Mouse (Mus musculus) kidney, embryonic 16.5 days (tissue): ENCODE measurements around the gene Iqsec1. TPM values are rescaled to one million over a fixed set of nuclear protein-coding genes. Genes with fewer than 3 reads are reported as not detected.
"Not testable (repeated sequence)": the region's sequence is repeated elsewhere in the genome, so short reads cannot be mapped to it uniquely, and the experiment has no call there.

Experiments used
- ATAC-seq: fragments of 200-750 bp; cut with Nextera tagmentation; 2 replicates; pipeline ENCODE4 v1.8.0; 2017; ENCODE audit warnings: moderate TSS enrichment; ENCODE audit not compliant: low FRiP score, low TSS enrichment
- H3K27ac ChIP-seq: fragments of 300-500 bp; sonication (generic); 2 replicates; pipeline ENCODE4 v1.5.1; 2014; ENCODE audit warnings: low read length
- H3K27me3 ChIP-seq: fragments of 300-500 bp; sonication (generic); 2 replicates; pipeline ENCODE4 v1.6.1; 2014; ENCODE audit warnings: low read length, control low read depth, mixed read lengths; ENCODE audit not compliant: insufficient read depth
- H3K36me3 ChIP-seq: fragments of 300-500 bp; sonication (generic); 2 replicates; pipeline ENCODE4 v1.6.1; 2014; ENCODE audit warnings: low read length, control low read depth, mixed read lengths; ENCODE audit not compliant: insufficient read depth
- H3K4me1 ChIP-seq: fragments of 300-500 bp; sonication (generic); 2 replicates; pipeline ENCODE4 v1.6.1; 2014; ENCODE audit warnings: low read length, control low read depth, mixed read lengths; ENCODE audit not compliant: insufficient read depth
- H3K4me2 ChIP-seq: fragments of 300-500 bp; sonication (generic); replicated peaks from 2 replicates; pipeline ENCODE4 v1.6.1; 2014; ENCODE audit warnings: low read depth, low read length
- H3K4me3 ChIP-seq: fragments of 300-500 bp; sonication (generic); 2 replicates; pipeline ENCODE4 v1.5.1; 2014; ENCODE audit warnings: mild to moderate bottlenecking, low read length
- H3K9ac ChIP-seq: fragments of 300-500 bp; sonication (generic); replicated peaks from 2 replicates; pipeline ENCODE4 v1.6.1; 2014; ENCODE audit warnings: low read length
- H3K9me3 ChIP-seq: fragments of 300-500 bp; sonication (generic); 2 replicates; pipeline ENCODE4 v1.6.1; 2016; ENCODE audit warnings: low read length, control low read depth
- WGBS: fragments of 180-500 bp; shearing (Covaris S2); extraction: QIAGEN DNeasy Blood & Tissue Kit; methylation state at CpG from one replicate; pipeline ENCODE4 v1.1.7; 2014; 5-methylcytosine and 5-hydroxymethylcytosine counted together
- polyA plus RNA-seq: library from polyadenylated mRNA; unstranded; fragments of >200 nt; fragmentation: Nextera tagmentation; extraction: Ambion mirVana; gene quantifications from 2 replicates; pipeline ENCODE4 v1.2.1, GENCODE M21; 2015

The Iqsec1 gene
- polyA plus RNA-seq, 1 experiment from 2014 or later, result 10.5 TPM

DNA sequence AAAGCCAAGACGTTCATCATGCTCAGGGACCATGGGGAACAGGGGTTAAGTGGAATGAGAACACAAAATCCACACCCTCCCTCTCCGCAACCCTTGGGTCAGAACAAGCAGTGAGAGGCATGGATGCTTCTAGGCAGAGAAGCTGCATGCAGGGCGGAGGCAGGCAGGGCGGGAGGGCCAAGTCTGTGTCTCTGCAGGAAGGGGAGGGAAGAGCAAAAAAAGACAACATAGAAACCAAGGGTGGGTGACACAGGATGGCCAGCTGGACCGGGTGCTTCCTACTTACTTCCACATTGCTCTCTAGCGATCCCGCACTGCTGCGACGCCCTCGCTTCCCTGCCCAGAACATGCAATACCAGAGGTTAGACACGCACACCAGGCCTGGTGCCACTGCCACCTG lies 324.7 kb downstream of the Iqsec1 start:
- Histone ChIP-seq H3K4me2 (no peak overlapping the region), H3K4me1 (peaks cover 38% of the 10 kb centered on the region), H3K36me3 (peaks cover 40% of the 10 kb centered on the region), H3K4me3 (no peak overlapping the region), H3K9ac (0 out of 2 replicates have a peak overlapping the region, but pooled peaks have one; percentile 13), H3K27me3 (no peaks in the 10 kb centered on the region), H3K9me3 (no peaks in the 10 kb centered on the region), H3K27ac (peak overlapping the region; percentile 86)
- WGBS, result 64% methylated on average over 11 of the region's 11 CpGs
- no peak; the same call in 1 of the 2 replicates for ATAC-seq

DNA sequence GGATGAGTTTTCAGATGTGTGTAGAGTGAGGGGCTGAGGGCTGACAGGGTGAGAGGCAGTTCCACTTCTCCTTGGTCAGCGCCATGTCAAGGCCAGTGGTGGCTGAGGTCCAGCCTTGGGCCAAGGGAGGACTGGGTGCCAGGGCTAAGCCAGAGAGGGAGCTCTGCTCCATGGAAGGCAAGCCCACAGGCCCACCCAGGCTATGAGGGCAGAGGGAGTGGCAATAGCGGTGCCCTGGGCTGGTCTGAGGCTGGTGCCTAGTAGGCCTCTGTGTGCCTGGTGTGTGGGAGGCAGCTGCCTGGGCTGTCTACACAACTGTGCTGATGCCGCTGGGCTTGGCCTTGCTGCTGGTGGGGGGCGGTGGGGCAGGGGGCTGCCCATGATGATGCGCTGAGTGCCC lies 326.3 kb downstream of the Iqsec1 start:
- H3K27ac ChIP-seq, result no peak overlapping the region
- no peak for ATAC-seq
- WGBS, result 90% methylated on average over 5 of the region's 5 CpGs

DNA sequence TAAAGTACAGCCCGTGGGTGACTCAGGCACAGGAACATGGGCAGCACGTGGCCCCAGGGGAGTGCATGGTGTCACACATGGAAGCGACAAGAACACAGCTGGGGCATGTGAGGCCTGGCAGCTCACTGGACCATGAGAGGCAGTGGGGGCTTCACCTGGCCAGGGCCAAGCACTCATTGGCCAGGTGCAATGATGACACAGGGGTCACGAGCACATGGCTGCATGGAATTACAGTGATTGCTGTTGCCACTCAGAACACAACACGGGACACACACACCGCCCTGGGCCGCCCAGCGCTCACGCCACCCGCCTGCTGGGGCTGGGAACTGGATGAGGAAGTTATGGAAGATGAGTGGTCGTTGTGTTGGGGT lies 327.5 kb downstream of the Iqsec1 start:
- Histone ChIP-seq H3K27me3 (no peaks in the 10 kb centered on the region), H3K4me1 (peaks cover 38% of the 10 kb centered on the region), H3K4me2 (no peak overlapping the region), H3K4me3 (no peak overlapping the region), H3K27ac (peak overlapping the region; percentile 60), H3K9ac (0 out of 2 replicates have a peak overlapping the region, but pooled peaks have one; percentile 16), H3K9me3 (no peaks in the 10 kb centered on the region), H3K36me3 (peaks cover 17% of the 10 kb centered on the region)
- ATAC-seq, result no peak; the same call in 1 of the 2 replicates
- WGBS, result 66% methylated on average over 11 of the region's 11 CpGs

More for the DNA sequence above, 326.3 kb downstream of the Iqsec1 start:
- no peak overlapping the region for H3K4me3 ChIP-seq
- H3K36me3 ChIP-seq, result peaks cover 28% of the 10 kb centered on the region
- H3K4me2 ChIP-seq, result no peak overlapping the region
- no peak overlapping the region for H3K9ac ChIP-seq
- no peaks in the 10 kb centered on the region for H3K9me3 ChIP-seq
- peaks cover 38% of the 10 kb centered on the region for H3K4me1 ChIP-seq
- no peaks in the 10 kb centered on the region for H3K27me3 ChIP-seq

DNA sequence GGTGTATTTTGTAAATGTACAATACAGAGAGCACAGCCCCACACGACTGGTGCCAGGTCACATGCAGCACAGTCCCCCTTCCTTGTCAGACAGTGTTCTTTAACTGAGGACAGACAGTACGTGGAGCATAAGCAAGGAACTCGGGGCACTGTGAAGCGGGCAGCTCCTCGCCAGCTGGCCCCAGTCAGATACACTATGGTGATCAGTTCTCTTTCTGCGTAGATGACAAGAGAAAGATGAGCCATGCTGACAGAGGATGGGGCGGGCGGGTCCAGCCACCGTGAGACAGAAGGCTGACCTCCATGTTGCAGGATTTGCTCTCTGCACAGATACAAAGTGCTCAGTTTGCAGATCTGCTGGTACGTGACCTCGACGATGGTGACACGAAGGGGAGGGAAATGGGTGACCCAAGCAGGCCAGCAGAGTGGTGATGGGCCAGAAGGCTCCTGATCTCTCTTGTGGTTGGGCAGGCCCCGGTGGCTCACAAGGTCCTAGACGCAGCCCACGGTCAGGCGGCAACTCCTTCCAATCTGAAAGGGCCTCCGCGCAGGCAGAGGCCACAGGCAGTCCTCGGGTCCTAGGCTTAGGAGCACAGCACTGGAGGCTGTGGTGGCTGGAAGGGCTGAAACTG lies 328.0 kb downstream of the Iqsec1 start:
- Histone ChIP-seq H3K36me3 (peaks cover 12% of the 10 kb centered on the region), H3K4me3 (no peak overlapping the region), H3K4me1 (peaks cover 38% of the 10 kb centered on the region), H3K27me3 (no peaks in the 10 kb centered on the region), H3K4me2 (no peak overlapping the region), H3K9me3 (no peaks in the 10 kb centered on the region), H3K27ac (peak overlapping the region; percentile 60), H3K9ac (no peak overlapping the region)
- 60% methylated on average over 20 of the region's 20 CpGs for WGBS
- peak; percentile 61 for ATAC-seq

DNA sequence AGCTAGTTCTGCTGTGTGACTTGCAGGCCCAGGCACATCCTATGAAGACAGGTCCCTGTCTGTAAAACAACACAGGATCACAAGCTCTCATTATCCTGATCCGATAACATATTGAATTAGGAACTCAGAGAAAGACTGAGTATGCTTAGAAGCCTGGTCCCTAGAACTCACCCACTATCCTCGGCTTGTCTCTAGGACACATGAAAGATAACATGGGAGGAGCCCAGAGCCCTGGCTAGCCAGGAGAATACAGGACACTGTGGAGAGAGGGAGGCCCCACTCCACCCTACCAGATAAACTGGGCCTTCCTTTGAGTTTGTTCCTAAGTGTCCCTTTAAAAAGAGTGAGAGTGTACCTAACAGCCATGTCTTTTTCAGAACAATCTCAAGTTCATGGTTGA lies 328.6 kb downstream of the Iqsec1 start:
- Histone ChIP-seq H3K27me3 (no peaks in the 10 kb centered on the region), H3K4me1 (peaks cover 38% of the 10 kb centered on the region), H3K27ac (0 out of 2 replicates have a peak overlapping the region, but pooled peaks have one; percentile 60), H3K36me3 (peaks cover 6% of the 10 kb centered on the region), H3K4me3 (no peak overlapping the region), H3K9me3 (no peaks in the 10 kb centered on the region), H3K9ac (no peak overlapping the region), H3K4me2 (no peak overlapping the region)
- WGBS, result 48% methylated on average over 2 of the region's 2 CpGs
- ATAC-seq, result no peak

DNA sequence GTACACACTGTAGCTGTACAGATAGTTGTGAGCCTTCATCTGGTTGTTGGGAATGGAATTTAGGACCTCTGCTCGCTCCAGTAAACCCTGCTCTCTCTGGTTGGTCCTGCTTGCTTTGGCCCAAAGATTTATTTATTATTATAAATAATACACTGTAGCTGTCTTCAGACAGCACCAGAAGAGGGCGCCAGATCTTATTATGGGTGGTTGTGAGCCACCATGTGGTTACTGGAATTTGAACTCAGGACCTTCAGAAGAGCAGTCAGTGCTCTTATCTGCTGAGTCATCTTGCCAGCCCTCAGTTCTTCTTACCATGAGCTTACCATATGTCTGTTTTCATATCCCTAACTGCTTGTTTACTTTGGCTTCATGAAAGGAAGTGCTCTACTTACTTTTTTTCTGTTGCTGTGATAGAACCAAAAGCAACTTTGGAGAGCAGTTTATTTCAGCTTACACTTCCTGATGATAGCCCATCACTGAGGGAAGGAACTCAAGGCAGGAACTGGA lies 332.1 kb downstream of the Iqsec1 start:
- H3K27me3 ChIP-seq, H3K9ac ChIP-seq, ATAC-seq, H3K4me3 ChIP-seq, H3K9me3 ChIP-seq, H3K36me3 ChIP-seq, H3K4me2 ChIP-seq, H3K27ac ChIP-seq: not testable (repeated sequence)
- 68% methylated on average over 2 of the region's 2 CpGs for WGBS
- peaks cover 20% of the 10 kb centered on the region for H3K4me1 ChIP-seq

DNA sequence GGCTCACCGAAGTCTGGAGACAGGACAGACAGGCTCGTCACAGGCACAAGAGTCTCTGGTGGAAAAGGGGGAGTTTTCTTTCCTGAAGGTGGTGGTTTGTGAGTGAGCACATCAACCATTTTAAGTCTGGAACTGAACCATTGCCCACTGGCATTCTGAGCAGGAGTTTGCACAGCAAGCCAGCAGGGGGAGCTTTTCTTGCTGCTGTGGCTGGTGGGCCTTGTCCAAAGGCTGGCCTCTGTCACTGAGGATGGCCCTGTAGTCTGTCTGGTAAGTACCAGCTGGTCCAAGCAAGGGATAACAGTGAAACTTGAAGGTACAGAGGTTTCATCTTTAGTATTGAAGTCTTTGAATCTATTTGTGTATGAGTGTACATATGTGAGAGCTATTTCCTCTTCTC lies 334.7 kb downstream of the Iqsec1 start:
- Histone ChIP-seq H3K4me3 (no peak overlapping the region), H3K36me3 (no peaks in the 10 kb centered on the region), H3K9me3 (no peaks in the 10 kb centered on the region), H3K27ac (no peak overlapping the region), H3K27me3 (no peaks in the 10 kb centered on the region), H3K9ac (no peak overlapping the region), H3K4me2 (no peak overlapping the region), H3K4me1 (no peaks in the 10 kb centered on the region)
- 59% methylated on average over 2 of the region's 2 CpGs for WGBS
- no peak for ATAC-seq

DNA sequence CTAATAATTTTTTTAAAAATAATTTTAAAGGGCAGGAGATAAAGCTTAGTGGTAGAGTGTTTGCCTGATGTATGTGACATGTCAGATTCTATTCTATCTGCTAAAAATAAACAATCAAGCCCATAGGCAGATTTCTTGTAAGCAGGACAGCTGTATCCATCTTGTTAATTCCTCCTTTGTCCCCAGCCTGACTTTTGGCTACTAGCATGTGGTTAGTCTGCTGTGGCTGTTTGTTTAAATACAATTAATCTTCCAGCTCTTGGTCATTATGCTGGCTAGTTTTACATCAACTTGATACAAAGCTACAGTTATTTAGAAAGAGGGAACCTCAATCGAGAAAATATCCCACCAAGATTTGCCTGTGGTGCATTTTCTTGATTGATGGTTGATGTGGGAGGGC lies 337.9 kb downstream of the Iqsec1 start:
- ATAC-seq, result no peak
- 41% methylated on average over 1 of the region's 1 CpGs for WGBS
- H3K9me3 ChIP-seq, result no peaks in the 10 kb centered on the region
- no peak overlapping the region for H3K4me2 ChIP-seq
- H3K9ac ChIP-seq, result no peak overlapping the region
- H3K4me3 ChIP-seq, result no peak overlapping the region
- H3K4me1 ChIP-seq, result no peaks in the 10 kb centered on the region
- H3K27ac ChIP-seq, result no peak overlapping the region
- H3K36me3 ChIP-seq, result no peaks in the 10 kb centered on the region
- no peaks in the 10 kb centered on the region for H3K27me3 ChIP-seq

DNA sequence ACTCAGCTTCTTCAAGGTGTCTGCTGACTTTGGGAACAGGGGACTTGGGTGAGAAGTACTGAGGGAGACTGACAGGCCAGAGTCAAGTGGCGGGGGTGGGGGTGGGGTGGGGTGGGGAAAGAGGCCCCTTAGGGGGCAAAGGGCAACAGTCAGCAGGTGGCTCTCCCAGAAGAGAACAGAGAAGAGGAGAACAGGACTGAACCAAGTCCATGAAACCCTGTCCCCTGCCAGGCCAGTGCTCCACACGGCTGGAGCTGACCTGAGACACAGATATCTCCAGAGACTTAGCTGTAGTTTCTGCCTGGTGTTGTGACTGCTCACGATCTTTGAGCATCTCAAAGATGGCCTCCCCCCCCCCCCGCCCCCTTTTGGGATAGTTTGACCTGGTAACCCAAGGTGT lies 339.2 kb downstream of the Iqsec1 start:
- H3K4me3 ChIP-seq, result no peak overlapping the region
- no peak overlapping the region for H3K4me2 ChIP-seq
- H3K9ac ChIP-seq, result no peak overlapping the region
- no peaks in the 10 kb centered on the region for H3K27me3 ChIP-seq
- H3K36me3 ChIP-seq, result no peaks in the 10 kb centered on the region
- peaks cover 5% of the 10 kb centered on the region; the same call in 1 of the 2 replicates for H3K4me1 ChIP-seq
- 59% methylated on average over 4 of the region's 4 CpGs for WGBS
- no peak for ATAC-seq
- H3K9me3 ChIP-seq, result no peaks in the 10 kb centered on the region
- H3K27ac ChIP-seq, result no peak overlapping the region

DNA sequence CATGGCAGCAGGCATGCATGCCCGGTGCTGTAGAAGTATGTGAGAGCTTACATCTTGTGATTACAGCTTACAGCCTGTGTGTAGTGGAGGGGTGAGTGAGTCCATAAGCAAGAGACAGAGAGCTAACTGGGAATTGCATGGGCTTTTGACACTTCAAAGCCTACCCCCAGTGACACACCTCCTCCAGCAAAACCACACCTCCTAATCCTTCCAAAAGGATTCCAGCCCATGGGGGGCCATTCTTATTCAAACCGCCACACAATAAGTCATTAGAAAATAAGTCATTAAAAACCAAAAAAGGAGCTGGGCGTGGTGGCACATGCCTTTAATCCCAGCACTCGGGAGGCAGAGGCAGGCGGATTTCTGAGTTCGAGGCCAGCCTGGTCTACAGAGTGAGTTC lies 340.1 kb downstream of the Iqsec1 start:
- Histone ChIP-seq H3K27me3 (no peaks in the 10 kb centered on the region), H3K36me3 (no peaks in the 10 kb centered on the region), H3K27ac (no peak overlapping the region), H3K9ac (no peak overlapping the region), H3K4me2 (no peak overlapping the region), H3K9me3 (no peaks in the 10 kb centered on the region), H3K4me3 (no peak overlapping the region), H3K4me1 (peaks cover 6% of the 10 kb centered on the region; the same call in 1 of the 2 replicates)
- ATAC-seq, result no peak
- WGBS, result 96% methylated on average over 5 of the region's 6 CpGs
